Mouse (Mus musculus) T-helper 17 cell (primary cell): ENCODE results near the gene Clec1a.

Experiments
- in situ Hi-C, 2 experiments: fragments of 300-600 bp; cut with MboI, MseI; formaldehyde crosslinking; loops; 1 replicate in 1 of 2; 2 replicates in 1 of 2; pipeline ENCODE4 v1.15.1; 2025; ENCODE audit warnings: high pct_unique_total_duplicates in 2 of 2

Gene Clec1a

GRCm38 (mm10) chr6:129405999-129406398 lies 45.8 kb downstream of the Clec1a start:
- in situ Hi-C loops = no loop called here

DNA sequence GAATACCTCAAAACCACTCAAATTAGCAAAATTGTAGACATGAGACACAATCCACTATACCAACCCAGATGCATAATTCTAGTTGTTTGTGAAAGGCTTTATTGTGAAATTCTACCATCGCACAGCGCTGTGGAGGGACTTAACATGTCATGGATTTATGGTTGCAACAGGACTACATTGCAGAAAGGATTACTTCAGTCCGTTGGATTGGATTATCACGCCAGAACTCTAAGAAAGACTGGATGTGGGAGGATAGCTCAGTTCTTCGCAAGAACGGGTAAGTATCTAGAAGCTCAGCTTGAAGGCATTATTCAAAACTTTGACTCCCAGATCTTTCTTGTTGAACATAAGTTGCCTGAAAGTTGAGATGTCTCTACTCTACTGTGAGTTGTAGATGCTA lies 48.4 kb downstream of the Clec1a start:
- in situ Hi-C loops = no loop called here

DNA sequence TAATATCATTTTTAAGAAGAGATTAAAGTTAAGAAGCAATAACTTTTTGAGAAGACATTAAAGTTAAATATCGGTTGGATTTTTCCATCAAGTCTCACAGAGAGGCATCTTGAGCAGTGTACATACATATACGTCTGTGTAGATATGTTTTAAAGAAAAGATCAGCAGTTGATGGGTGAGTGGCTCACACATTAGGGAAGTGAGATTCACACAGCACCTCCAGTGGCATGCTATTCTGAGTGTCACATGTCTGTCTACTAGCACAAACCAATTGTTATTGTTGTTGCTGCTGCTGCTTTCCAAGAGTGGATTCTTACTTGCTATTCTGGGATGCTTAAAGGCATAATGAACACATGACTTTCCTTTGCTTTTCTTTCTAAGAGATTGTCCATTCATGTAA lies 49.4 kb downstream of the Clec1a start:
- in situ Hi-C loops = no loop called here

DNA sequence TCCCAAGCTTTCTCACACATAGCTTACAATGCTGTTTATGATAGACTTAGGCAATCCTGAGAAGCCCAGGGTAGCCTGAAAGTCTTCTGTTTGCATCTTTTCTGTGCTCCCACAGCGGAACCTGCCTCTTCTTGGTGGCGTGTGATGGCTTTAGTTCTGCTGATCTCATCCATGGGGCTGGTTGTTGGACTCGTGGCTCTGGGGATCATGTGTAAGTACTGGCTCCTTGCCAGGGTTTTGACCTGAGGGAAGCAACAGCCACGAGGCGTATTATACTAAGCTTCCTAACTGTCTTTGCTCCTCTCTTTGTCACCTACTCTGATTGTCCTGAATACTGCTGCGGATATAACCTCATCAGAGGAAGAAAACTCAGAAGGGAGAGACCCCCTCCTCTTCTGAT lies 51.9 kb downstream of the Clec1a start:
- in situ Hi-C loops = loop anchor here in 1 of 2 experiments (10.0 kb wide), 1 partner anchor 745 kb away; no protein-coding TSS in a partner anchor

GRCm38 (mm10) chr6:129396997-129397396 lies 54.8 kb downstream of the Clec1a start, which contains the start of gene Clec1b:
TSS of gene Clec1b (plus strand) at chr6:129397297.
- in situ Hi-C loops = loop anchor here in 1 of 2 experiments (10.0 kb wide), 1 partner anchor 742 kb away; no protein-coding TSS in a partner anchor

- in situ Hi-C loops = loop anchor here (5.0 to 10.0 kb wide), 4 partner anchors 124 to 739 kb away; no protein-coding TSS in a partner anchor
These were observed 58.1 kb downstream of the Clec1a start for GRCm38 (mm10) chr6:129393732-129394131.

DNA sequence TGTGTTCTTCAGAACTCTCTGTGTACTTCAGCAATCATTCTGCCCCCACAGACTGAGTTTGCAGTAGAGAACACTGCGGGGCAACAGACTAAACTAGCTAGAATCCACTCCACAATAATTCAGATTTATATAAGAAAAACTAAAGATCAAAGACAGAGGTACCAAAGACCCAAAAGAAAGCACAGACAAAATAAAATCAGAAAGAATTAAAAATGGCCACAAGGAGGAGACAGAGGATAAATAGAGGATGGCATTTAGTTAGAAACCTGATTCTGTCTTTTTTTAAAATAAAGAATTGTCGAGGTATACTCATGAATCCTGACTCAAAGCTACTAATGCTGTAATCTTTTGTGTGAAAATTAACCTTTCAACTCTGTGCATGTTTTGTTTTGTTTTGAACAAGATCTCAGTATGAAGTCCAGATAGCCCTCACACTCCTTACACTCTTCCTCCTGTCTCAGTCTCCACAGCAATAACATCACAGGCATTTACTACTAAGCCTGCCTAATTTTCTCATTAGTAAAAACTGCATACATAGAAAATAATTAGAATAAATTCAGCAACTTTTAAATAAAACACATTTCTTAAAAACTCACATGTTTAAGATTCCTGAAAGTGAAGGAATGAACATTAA lies 58.6 kb downstream of the Clec1a start:
- in situ Hi-C loops = loop anchor here (5.0 to 10.0 kb wide), 4 partner anchors 124 to 738 kb away; no protein-coding TSS in a partner anchor

- in situ Hi-C loops = no loop called here
These were observed 66.0 kb downstream of the Clec1a start, which contains the start of gene Clec12b for GRCm38 (mm10) chr6:129385774-129386173. TSS of gene Clec12b (minus strand) at chr6:129385874.

DNA sequence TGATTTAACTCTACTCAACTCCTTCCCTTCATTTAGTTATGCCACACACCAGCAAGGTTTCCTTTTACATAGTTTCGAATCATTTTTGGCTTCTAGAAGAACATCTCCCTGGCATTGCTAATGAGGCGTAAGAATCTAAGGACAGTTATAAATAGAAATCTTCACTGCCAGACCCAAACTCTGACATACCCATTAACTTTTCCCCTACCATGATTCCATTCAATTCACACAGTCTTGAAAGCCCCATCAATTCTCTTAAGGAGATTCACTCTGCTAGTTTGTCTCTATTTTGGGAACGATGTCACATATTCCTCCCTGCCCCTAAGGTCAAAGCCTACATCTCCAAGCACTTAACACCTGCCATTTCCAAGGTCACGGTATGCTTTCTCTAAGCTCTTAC lies 66.8 kb downstream of the Clec1a start:
- in situ Hi-C loops = no loop called here

DNA sequence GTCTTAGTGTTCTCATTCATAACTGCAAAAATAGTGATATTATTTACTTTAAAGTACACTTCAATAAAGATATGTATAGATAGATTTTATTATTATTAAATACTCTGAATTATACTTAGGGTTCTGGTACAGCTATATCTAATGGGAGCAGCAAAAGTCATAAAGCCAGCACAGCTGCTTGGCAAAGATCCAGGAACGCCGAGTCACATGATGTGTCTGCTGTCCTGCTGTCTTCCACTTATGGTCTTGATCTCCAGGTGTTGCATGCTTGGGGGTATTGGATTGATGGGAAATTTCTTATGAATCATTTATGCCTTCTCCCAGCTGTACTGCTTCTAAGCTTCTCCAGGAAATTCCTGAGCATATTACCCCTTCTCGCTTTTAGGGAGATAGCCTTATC lies 68.3 kb downstream of the Clec1a start:
- in situ Hi-C loops = no loop called here

- in situ Hi-C loops = no loop called here
These were observed 70.1 kb downstream of the Clec1a start for GRCm38 (mm10) chr6:129381736-129382135.

GRCm38 (mm10) chr6:129380454-129380853 lies 71.3 kb downstream of the Clec1a start:
- in situ Hi-C loops = no loop called here

- in situ Hi-C loops = loop anchor here (5.0 kb wide), 3 partner anchors 43 to 523 kb away; partner anchors contain the start of gene 4922502D21Rik (in 1 of the 2)
These were observed 76.8 kb downstream of the Clec1a start for GRCm38 (mm10) chr6:129374937-129375471.
